Mouse (Mus musculus): ENCODE measurements at regions not wholly inside any gene's neighbourhood (a gene's known extent, or its start where the extent isn't known, plus 50 kb on each side); places are given as distances from the start of the nearest gene placed in this dataset.

- no peak for DNase-seq
Measured at GRCm38 (mm10) chr8:31314692-31315358, 2113.7 kb upstream of the 5930422O12Rik start.

- no peak for DNase-seq
Measured at GRCm38 (mm10) chr8:31315359-31315705, 2113.2 kb upstream of the 5930422O12Rik start.

DNA sequence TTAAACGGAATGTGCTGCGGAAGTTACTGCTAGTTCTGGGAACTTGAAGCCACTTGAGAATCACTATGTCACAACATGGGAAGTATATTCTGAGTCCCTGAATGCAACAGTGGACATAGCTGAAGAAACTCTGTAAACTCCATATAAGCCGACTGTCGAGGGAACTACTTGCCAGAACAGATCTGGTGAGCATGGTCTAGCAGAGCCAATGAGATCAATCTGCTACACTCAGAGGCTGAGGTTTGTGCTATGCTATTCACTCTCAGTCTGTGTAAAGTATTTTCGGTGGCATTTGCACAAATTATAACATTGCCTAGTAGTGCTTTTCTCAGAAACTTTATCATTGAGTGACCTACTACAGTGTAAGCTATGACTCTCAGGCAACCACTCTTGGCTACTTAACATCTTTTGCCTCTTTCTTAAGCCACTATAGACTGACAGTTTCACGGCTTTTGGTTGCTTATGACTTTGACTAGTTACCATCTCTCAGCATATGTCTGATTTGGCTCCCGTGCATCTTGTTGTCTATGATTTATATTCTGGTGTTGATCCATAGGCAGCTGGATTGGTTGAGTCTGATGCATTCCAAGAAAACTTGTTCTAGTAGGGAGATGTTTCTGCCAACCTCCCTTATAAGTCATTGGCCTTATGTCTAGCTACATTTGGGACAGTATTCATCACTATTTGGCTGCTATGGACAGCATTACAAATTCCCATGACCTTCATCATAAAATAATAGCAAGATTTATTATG lies 2094.8 kb upstream of the 5930422O12Rik start:
- DNase-seq: no peak

GRCm38 (mm10) chr8:31348504-31348903 lies 2080.0 kb upstream of the 5930422O12Rik start:
- no peak for DNase-seq

DNA sequence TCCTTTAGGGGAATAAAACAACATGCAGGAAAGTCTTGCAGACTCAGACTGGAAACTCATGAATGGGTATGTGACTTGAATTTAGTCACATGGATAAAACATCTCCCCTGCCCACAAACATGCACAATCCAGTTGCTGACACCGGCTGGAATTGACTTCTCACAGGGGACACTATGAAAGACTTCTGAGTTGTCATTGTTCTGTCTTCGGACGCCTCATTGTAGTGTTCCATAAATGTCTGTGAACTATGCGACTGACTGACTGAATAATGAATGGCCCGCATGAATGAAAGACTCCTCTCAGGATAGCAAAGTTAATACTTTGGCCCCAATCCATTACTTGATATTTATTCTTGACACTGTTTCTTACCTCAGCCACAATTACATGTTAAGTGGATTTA lies 2058.9 kb upstream of the 5930422O12Rik start:
- DNase-seq: no peak

- no peak for DNase-seq
Measured at GRCm38 (mm10) chr8:31370137-31371010, 2058.1 kb upstream of the 5930422O12Rik start.

DNA sequence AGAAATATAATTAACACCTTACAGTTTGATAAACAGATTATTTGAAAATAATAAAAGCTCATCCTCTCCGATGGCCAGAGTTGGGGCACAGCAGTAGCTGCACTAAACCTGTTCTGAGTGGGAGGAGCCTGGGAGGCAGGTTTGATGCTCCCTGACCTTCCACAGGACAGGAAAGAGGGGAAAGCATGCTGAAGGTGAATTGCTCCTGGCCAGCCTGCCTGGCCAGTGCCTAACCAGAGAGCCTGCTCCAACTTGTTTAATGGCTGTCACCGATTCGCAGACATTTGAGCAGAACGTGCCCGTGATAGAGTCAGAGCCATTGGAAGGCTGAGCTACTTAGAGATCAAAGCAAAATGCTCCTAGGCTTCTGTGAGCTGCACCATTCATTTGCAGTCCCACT lies 2056.9 kb upstream of the 5930422O12Rik start:
- DNase-seq: no peak

GRCm38 (mm10) chr8:31372397-31372796 lies 2056.1 kb upstream of the 5930422O12Rik start:
- DNase-seq: no peak

- peak; percentile 14 for DNase-seq
Measured at GRCm38 (mm10) chr8:31373140-31373787, 2055.2 kb upstream of the 5930422O12Rik start.

DNA sequence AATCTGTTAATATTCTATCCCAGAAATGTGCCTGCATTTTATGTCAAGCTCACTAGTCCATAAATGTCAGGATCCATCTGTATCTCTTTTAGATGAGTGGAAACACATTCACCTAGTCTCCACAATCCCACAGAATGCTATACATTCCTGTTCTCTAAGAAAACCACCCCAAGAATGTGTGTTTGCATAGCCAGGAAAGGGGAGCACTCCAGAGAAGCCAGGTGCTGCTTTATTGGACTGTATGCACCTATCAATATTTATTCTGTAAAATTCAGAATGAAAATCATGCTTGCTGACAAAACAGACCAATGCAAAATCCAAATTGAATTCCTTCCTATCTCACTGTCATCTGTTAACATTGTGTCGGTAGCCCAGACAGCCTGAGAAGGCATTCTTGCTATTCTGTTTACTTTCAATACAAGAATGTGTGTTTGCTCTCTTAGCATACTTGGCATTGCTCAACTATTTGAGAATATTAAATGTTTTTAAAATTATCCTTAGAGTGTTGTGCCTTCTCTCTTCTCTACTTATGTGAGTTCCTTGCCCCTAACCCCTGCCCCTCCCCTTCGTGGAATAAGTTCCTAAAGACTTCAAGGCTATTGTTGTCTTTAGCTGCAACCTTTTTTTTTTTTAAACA lies 2050.7 kb upstream of the 5930422O12Rik start:
- DNase-seq: no peak

DNA sequence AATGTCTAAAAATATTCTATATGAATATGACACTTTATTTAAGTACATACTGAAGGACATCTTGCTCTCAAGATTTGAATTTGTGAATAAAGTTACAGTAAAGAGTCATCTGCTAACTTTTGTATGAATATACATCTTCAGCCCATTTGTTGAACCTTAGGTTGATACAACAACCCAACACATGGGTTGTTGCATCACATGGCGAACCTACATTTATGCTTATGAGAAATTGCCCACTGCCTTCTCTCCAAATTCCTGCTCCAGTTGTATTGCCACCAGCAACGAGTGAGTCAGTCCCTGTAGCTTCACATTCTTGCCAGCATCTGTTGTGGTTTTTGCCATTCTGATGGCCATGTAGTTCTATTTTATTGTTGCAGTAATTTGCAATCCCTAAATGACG lies 2023.7 kb upstream of the 5930422O12Rik start:
- no peak for DNase-seq

GRCm38 (mm10) chr8:31422241-31422640 lies 2006.3 kb upstream of the 5930422O12Rik start:
- DNase-seq: no peak

- no peak for DNase-seq
Measured at GRCm38 (mm10) chr8:31427706-31428105, 2000.8 kb upstream of the 5930422O12Rik start.

DNA sequence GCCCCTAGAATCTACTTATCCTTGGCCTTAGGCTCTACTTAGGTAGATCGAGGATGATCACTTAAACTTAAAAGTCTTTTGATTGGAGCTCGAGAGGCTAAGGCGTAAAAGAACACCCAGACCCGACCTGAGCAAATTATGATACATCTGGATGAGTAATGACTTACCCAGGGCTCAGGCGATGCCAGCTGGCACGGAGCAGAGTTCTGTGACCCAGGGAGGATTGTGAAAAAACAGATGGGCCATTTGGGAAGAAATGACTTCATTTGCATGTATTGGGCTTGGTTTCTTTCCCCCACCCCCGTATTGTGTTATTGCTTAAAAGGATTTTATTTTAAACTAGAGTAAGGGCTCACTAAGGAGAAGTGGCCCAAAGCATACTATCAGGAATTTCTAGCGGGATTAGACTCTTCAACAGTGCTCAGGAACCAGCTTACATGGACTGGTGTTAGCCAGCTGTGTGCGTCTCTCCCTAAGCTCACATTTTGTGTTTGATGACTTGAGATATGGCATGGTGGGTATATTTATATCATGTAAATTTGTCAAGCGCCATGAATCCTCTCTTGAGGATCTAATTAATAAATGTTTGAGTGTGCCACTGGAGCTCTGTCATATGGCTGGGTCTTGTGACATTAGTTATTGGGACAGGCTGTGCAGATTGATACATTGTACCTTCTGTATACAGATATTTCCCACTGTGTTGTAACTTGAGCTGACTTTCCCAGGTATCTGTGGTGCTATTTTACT lies 1991.9 kb upstream of the 5930422O12Rik start:
- DNase-seq: no peak

DNA sequence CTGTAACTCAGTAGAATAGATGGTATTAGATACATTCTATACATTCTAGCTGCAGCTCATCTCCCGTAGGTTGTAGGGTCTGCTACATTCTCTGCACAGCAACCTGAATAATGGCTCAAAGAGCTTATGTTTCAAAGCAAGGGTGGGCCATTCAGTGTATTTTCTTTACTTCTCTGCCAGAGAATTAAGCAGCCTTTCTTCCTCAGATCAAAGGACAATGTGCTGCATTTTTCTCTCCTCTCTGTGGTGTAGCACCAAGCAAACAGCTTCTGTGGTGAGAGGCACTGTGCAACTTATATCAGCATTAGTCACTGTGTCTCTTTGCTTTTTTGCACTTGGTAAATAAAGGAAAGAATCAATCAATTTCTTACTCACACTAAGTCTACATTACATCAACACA lies 1983.7 kb upstream of the 5930422O12Rik start:
- DNase-seq: no peak

- DNase-seq: no peak
Measured at GRCm38 (mm10) chr8:31447984-31448383, 1980.5 kb upstream of the 5930422O12Rik start.

DNA sequence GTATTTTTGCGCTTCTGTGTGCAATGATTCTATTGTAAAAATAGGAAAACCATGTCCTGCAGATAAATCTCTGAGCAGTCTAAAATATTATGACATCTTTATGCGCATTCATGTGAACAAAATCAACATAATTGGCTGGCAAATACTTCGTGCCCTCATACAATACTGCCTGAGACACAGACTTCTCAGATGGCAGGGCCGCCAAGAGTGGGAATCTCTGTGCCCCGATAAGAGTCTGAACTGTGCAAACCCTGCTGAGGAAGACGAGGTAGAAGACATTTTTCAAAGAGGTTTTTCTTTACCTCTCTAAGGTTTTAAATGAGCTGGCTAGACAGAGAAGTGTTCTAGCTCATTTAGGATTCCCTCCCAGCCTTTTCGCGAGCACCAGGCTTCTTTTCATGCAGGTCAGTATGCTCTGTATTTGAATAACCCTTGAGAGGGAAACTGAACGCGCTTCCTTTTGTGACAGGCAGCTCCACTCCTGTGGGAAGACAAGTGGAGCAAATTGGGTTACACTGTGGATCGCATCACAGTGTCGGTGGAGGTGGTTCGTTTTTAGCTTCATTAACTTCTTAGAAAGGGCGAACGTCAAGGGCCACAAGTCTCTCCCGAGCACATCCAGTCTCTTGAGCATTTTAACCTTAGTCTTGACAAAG lies 1973.6 kb upstream of the 5930422O12Rik start:
- no peak for DNase-seq

DNA sequence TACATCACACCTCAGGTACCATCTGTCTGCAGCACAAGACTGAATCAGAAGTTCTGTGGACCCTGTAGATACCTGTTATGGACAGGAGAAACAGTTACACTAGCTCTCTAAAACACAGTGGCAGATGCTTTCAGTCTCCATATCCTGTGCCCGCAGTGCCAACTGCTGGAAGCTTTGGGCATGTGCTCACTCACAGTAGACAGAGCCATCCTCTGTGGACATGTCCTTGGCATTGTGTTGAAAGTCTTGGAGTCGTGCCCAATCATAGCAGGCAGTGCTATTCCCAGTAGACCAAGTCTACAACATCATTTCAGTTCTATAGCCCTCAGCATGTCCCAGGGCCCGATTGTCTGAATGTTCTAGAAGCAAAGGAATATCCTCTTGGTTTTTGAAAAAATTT lies 1968.2 kb upstream of the 5930422O12Rik start:
- DNase-seq: no peak
